Mouse (Mus musculus) liver, embryonic 11.5 days (tissue): ENCODE data around the gene Fuca2. TPM values are rescaled to one million over a fixed set of nuclear protein-coding genes. Genes with fewer than 3 reads are reported as not detected.

Experiments
- ATAC-seq: fragments of 200-750 bp; cut with Nextera tagmentation; replicated peaks from 2 replicates; pipeline ENCODE4 v1.8.0; 2017; ENCODE audit warnings: moderate number of reproducible peaks, mild to moderate bottlenecking, moderate TSS enrichment, moderate library complexity; ENCODE audit not compliant: low FRiP score
- DNase-seq: peaks from one replicate; pipeline ENCODE4 v3.0.0-alpha.2; 2017; ENCODE audit warnings: low spot score
- H3K27ac ChIP-seq: fragments of 300-500 bp; sonication (generic); 2 replicates; pipeline ENCODE4 v1.5.1; 2014; ENCODE audit warnings: mild to moderate bottlenecking, low read depth, low read length, control low read depth
- H3K27me3 ChIP-seq: fragments of 300-500 bp; sonication (generic); replicated peaks from 2 replicates; pipeline ENCODE4 v1.6.1; 2014; ENCODE audit warnings: low read length, mixed read lengths; ENCODE audit not compliant: control insufficient read depth, insufficient read depth
- H3K36me3 ChIP-seq: fragments of 300-500 bp; sonication (generic); 2 replicates; pipeline ENCODE4 v1.6.1; 2014; ENCODE audit warnings: mild to moderate bottlenecking, low read length, moderate library complexity, mixed read lengths; ENCODE audit not compliant: control insufficient read depth, insufficient read depth
- H3K4me1 ChIP-seq: fragments of 300-500 bp; sonication (generic); replicated peaks from 2 replicates; pipeline ENCODE4 v1.6.1; 2014; ENCODE audit warnings: low read length, mixed read lengths; ENCODE audit not compliant: control insufficient read depth, insufficient read depth
- H3K4me2 ChIP-seq: fragments of 300-500 bp; sonication (generic); 2 replicates; pipeline ENCODE4 v1.6.1; 2014; ENCODE audit warnings: mild to moderate bottlenecking, control low read depth, moderate library complexity
- H3K4me3 ChIP-seq: fragments of 300-500 bp; sonication (generic); 2 replicates; pipeline ENCODE4 v1.5.1; 2014; ENCODE audit warnings: low read depth, low read length, control low read depth
- H3K9ac ChIP-seq: fragments of 300-500 bp; sonication (generic); 2 replicates; pipeline ENCODE4 v1.6.1; 2014; ENCODE audit warnings: low read depth, low read length, control low read depth
- H3K9me3 ChIP-seq: fragments of 300-500 bp; sonication (generic); 2 replicates; pipeline ENCODE4 v1.6.1; 2016; ENCODE audit warnings: low read length, inconsistent platforms, mixed read lengths; ENCODE audit not compliant: control insufficient read depth
- WGBS: fragments of 180-500 bp; shearing (Covaris S2); extraction: QIAGEN DNeasy Blood & Tissue Kit; methylation state at CpG from one replicate; pipeline ENCODE4 v1.1.7; 2014; 5-methylcytosine and 5-hydroxymethylcytosine counted together
- polyA plus RNA-seq: library from polyadenylated mRNA; unstranded; fragments of >200 nt; fragmentation: Nextera tagmentation; extraction: Ambion mirVana; gene quantifications from 2 replicates; pipeline ENCODE4 v1.2.1, GENCODE M21; 2014

The Fuca2 gene
- polyA plus RNA-seq, 1 experiment from 2014 or later = 85.0 TPM

- ATAC-seq (peak; percentile 54), DNase-seq (peak; percentile 55)
- Histone ChIP-seq H3K9me3 (no peaks in the 10 kb centered on the region), H3K4me1 (peaks cover 4% of the 10 kb centered on the region; the same call in 1 of the 2 replicates), H3K36me3 (no peaks in the 10 kb centered on the region), H3K27me3 (peaks cover 45% of the 10 kb centered on the region), H3K4me2 (peak within 1 kb of the TSS; percentile 97), H3K27ac (no peak within 1 kb of the TSS), H3K9ac (peak within 1 kb of the TSS; percentile 60), H3K4me3 (peak within 1 kb of the TSS; percentile 67)
- WGBS = under 1% methylated on average over 71 of the region's 71 CpGs
Measured at GRCm38 (mm10) chr10:13473833-13474567, 25.3 kb upstream of the Fuca2 start, which contains the start of gene Phactr2. Gene Phactr2, minus strand, starts transcription at chr10:13474412.

DNA sequence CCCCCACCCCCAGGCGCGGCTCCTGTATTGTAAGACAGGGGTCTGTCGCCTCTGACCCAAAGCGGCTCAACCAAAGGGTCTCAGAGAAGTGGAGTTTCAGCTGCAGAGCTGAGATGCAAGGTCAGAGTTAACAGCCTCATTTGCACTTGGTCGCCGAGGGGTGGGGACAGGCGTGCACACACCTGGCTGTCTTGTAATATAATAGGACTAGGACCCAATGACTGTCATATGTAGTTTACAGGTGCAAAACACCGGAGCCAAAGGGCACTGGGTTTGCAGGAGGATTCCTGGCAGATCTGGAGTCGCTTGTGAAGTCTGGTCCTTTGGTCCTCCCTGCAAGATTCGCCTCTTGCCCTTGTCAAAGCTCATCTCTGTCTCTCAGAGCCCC, 24.8 kb upstream of the Fuca2 start:
- peak overlapping the region; percentile 97 for H3K4me2 ChIP-seq
- no peaks in the 10 kb centered on the region for H3K36me3 ChIP-seq
- peak overlapping the region; percentile 67 for H3K4me3 ChIP-seq
- ATAC-seq (no peak), DNase-seq (no peak)
- 5% methylated on average over 10 of the region's 10 CpGs for WGBS
- peak overlapping the region; percentile 60; the same call in 1 of the 2 replicates for H3K9ac ChIP-seq
- peaks cover 4% of the 10 kb centered on the region; the same call in 1 of the 2 replicates for H3K4me1 ChIP-seq
- H3K9me3 ChIP-seq = no peaks in the 10 kb centered on the region
- H3K27me3 ChIP-seq = peaks cover 45% of the 10 kb centered on the region
- no peak overlapping the region for H3K27ac ChIP-seq

- Histone ChIP-seq H3K9me3 (no peaks in the 10 kb centered on the region), H3K27ac (no peak overlapping the region), H3K4me3 (no peak overlapping the region), H3K4me2 (peak overlapping the region; percentile 97; the same call in 1 of the 2 replicates), H3K36me3 (no peaks in the 10 kb centered on the region), H3K27me3 (peaks cover 45% of the 10 kb centered on the region), H3K4me1 (peaks cover 4% of the 10 kb centered on the region; the same call in 1 of the 2 replicates), H3K9ac (no peak overlapping the region)
- WGBS = 36% methylated on average over 7 of the region's 7 CpGs
- no peak for ATAC-seq
- DNase-seq = no peak
Measured at GRCm38 (mm10) chr10:13475121-13475520, 24.2 kb upstream of the Fuca2 start.

- no peak for ATAC-seq
- H3K9me3 ChIP-seq = no peaks in the 10 kb centered on the region
- no peak overlapping the region for H3K4me2 ChIP-seq
- H3K27me3 ChIP-seq = peaks cover 18% of the 10 kb centered on the region
- no peak overlapping the region for H3K27ac ChIP-seq
- H3K4me1 ChIP-seq = peaks cover 3% of the 10 kb centered on the region; the same call in 1 of the 2 replicates
- no peaks in the 10 kb centered on the region for H3K36me3 ChIP-seq
- no peak overlapping the region for H3K9ac ChIP-seq
- no peak for DNase-seq
- 75% methylated on average over 6 of the region's 6 CpGs for WGBS
- H3K4me3 ChIP-seq = no peak overlapping the region
Measured at GRCm38 (mm10) chr10:13479341-13479740, 20.0 kb upstream of the Fuca2 start.

DNA sequence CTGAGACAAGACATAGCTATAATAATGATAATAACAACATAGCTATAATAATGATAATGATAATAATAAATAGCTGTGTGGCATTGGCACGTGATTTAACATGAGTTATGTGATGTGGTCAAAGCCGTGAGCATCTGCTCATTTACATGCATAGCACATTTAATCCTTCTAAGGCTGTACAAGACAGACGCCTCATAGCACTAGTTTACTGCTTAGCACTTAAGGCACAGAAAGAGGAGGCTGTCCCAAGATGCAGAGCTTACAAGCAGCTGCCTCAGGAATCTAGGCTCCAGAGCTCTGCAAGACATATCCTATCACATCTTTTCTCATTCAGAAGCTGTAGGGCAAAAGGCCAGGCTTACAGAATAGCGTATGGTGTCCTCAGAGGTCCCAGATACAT, 13.4 kb upstream of the Fuca2 start:
- no peaks in the 10 kb centered on the region for H3K27me3 ChIP-seq
- DNase-seq = no peak
- WGBS = 74% methylated on average over 4 of the region's 4 CpGs
- H3K27ac ChIP-seq = no peak overlapping the region
- no peaks in the 10 kb centered on the region for H3K9me3 ChIP-seq
- no peak overlapping the region for H3K9ac ChIP-seq
- H3K4me2 ChIP-seq = no peak overlapping the region
- H3K4me3 ChIP-seq = no peak overlapping the region
- ATAC-seq = no peak
- no peaks in the 10 kb centered on the region for H3K36me3 ChIP-seq
- no peaks in the 10 kb centered on the region for H3K4me1 ChIP-seq

- H3K4me2 ChIP-seq = no peak overlapping the region
- WGBS = 71% methylated on average over 6 of the region's 6 CpGs
- H3K36me3 ChIP-seq = no peaks in the 10 kb centered on the region
- no peaks in the 10 kb centered on the region for H3K9me3 ChIP-seq
- no peaks in the 10 kb centered on the region for H3K4me1 ChIP-seq
- H3K4me3 ChIP-seq = no peak overlapping the region
- no peak overlapping the region for H3K9ac ChIP-seq
- DNase-seq = no peak
- ATAC-seq = no peak
- H3K27ac ChIP-seq = no peak overlapping the region
- no peaks in the 10 kb centered on the region for H3K27me3 ChIP-seq
Measured at GRCm38 (mm10) chr10:13489671-13490070, 9.7 kb upstream of the Fuca2 start.

GRCm38 (mm10) chr10:13493978-13494686, 5.2 kb upstream of the Fuca2 start:
- 84% methylated on average over 9 of the region's 9 CpGs for WGBS
- no peak overlapping the region for H3K9ac ChIP-seq
- H3K4me1 ChIP-seq = no peaks in the 10 kb centered on the region
- no peaks in the 10 kb centered on the region for H3K36me3 ChIP-seq
- H3K27ac ChIP-seq = no peak overlapping the region
- no peaks in the 10 kb centered on the region for H3K27me3 ChIP-seq
- H3K9me3 ChIP-seq = no peaks in the 10 kb centered on the region
- no peak for DNase-seq
- H3K4me2 ChIP-seq = no peak overlapping the region
- no peak for ATAC-seq
- no peak overlapping the region for H3K4me3 ChIP-seq

- H3K36me3 ChIP-seq = no peaks in the 10 kb centered on the region
- H3K27ac ChIP-seq = no peak overlapping the region
- ATAC-seq (no peak), DNase-seq (no peak)
- no peak overlapping the region for H3K4me2 ChIP-seq
- peaks cover 5% of the 10 kb centered on the region; the same call in 1 of the 2 replicates for H3K4me1 ChIP-seq
- 73% methylated on average over 3 of the region's 3 CpGs for WGBS
- no peak overlapping the region for H3K9ac ChIP-seq
- H3K27me3 ChIP-seq = no peaks in the 10 kb centered on the region
- H3K4me3 ChIP-seq = no peak overlapping the region
- H3K9me3 ChIP-seq = no peaks in the 10 kb centered on the region
Measured at GRCm38 (mm10) chr10:13496315-13496714, 3.0 kb upstream of the Fuca2 start.
